Mouse (Mus musculus) forebrain, embryonic 11.5 days (tissue): ENCODE measurements around the gene Ceacam2. TPM values are rescaled to one million over a fixed set of nuclear protein-coding genes. Genes with fewer than 3 reads are reported as not detected.
"Not testable (repeated sequence)": the region's sequence is repeated elsewhere in the genome, so short reads cannot be mapped to it uniquely, and the experiment has no call there.

Experiments
- ATAC-seq: fragments of 200-750 bp; cut with Nextera tagmentation; replicated peaks from 2 replicates; pipeline ENCODE4 v1.8.0; 2017; ENCODE audit warnings: moderate TSS enrichment; ENCODE audit not compliant: low FRiP score
- DNase-seq: peaks from one replicate; pipeline ENCODE4 v3.0.0-alpha.2; 2017; ENCODE audit warnings: low spot score
- H3K27ac ChIP-seq: fragments of 300-500 bp; sonication (generic); 2 replicates; pipeline ENCODE4 v1.5.1; 2014; ENCODE audit warnings: low read depth, low read length
- H3K27me3 ChIP-seq: fragments of 300-500 bp; sonication (generic); 2 replicates; pipeline ENCODE4 v1.6.1; 2014; ENCODE audit warnings: mild to moderate bottlenecking, low read length, mixed read lengths; ENCODE audit not compliant: control insufficient read depth, insufficient read depth
- H3K36me3 ChIP-seq: fragments of 300-500 bp; sonication (generic); 2 replicates; pipeline ENCODE4 v1.6.1; 2014; ENCODE audit warnings: mild to moderate bottlenecking, low read length, moderate library complexity, mixed read lengths; ENCODE audit not compliant: control insufficient read depth, insufficient read depth
- H3K4me1 ChIP-seq: fragments of 300-500 bp; sonication (generic); replicated peaks from 2 replicates; pipeline ENCODE4 v1.6.1; 2014; ENCODE audit warnings: low read length, mixed read lengths; ENCODE audit not compliant: control insufficient read depth, insufficient read depth
- H3K4me2 ChIP-seq: fragments of 300-500 bp; sonication (generic); 2 replicates; pipeline ENCODE4 v1.6.1; 2014; ENCODE audit warnings: low read depth, mild to moderate bottlenecking, low read length, moderate library complexity, mixed read lengths; ENCODE audit not compliant: severe bottlenecking
- H3K4me3 ChIP-seq: fragments of 300-500 bp; sonication (generic); 2 replicates; pipeline ENCODE4 v1.5.1; 2014; ENCODE audit warnings: low read depth, low read length
- H3K9ac ChIP-seq: fragments of 300-500 bp; sonication (generic); 2 replicates; pipeline ENCODE4 v1.6.1; 2014; ENCODE audit warnings: low read length
- H3K9me3 ChIP-seq: fragments of 300-500 bp; sonication (generic); 2 replicates; pipeline ENCODE4 v1.6.1; 2016; ENCODE audit warnings: low read length, mixed read lengths; ENCODE audit not compliant: control insufficient read depth
- WGBS: fragments of 180-500 bp; shearing (Covaris S2); extraction: QIAGEN DNeasy Blood & Tissue Kit; methylation state at CpG from one replicate; pipeline ENCODE4 v1.1.7; 2014; 5-methylcytosine and 5-hydroxymethylcytosine counted together
- polyA plus RNA-seq: library from polyadenylated mRNA; unstranded; fragments of >200 nt; fragmentation: Nextera tagmentation; extraction: Ambion mirVana; gene quantifications from 2 replicates; pipeline ENCODE4 v1.2.1, GENCODE M21; 2014

Gene Ceacam2
- polyA plus RNA-seq, 1 experiment from 2014 or later = not detected

DNA sequence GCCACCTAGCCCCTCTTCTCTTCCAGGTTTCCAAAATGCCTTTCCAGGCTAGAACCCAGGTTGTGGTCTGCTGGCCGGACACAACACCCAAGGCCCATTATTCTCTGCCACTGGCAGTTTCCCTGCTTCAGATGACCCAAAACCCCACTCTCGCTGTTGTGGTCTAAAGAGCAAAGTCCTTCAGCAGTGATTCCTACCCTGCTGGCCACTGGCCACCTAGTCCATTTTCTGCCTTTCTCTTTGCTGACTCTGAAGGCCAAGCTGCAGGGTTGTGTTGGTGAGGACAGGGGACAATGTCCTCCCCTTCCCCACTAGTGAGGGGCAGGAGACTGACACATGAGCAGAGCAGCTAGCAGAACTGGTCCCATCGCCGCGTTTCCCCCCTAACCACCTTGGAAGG is 35.4 kb upstream of the Ceacam2 start:
- no peak overlapping the region for H3K4me2 ChIP-seq
- DNase-seq (no peak), ATAC-seq (no peak)
- H3K9ac ChIP-seq = no peak overlapping the region
- H3K27me3 ChIP-seq = no peaks in the 10 kb centered on the region
- no peaks in the 10 kb centered on the region for H3K36me3 ChIP-seq
- WGBS = 86% methylated on average over 5 of the region's 5 CpGs
- H3K4me3 ChIP-seq = no peak overlapping the region
- H3K27ac ChIP-seq = no peak overlapping the region
- no peaks in the 10 kb centered on the region for H3K4me1 ChIP-seq
- H3K9me3 ChIP-seq = no peaks in the 10 kb centered on the region

DNA sequence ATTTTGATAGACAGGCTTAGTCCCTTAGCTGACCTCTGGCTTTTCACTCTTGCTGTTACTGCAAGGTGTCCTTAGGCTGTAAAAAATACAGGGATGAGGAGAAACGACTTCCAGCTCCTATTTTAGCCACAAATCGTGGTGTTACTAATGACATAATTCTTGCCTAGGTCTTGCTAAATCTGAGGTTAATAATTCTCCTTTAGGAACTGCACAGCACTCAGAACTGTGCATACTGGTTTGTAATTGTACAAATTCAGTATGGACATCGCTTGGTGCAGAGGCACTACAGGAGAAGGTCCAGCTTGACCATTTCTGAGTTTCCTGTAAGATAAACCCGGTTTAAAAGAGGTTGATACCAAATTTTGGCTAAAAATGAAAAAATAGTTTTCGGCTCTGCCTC is 34.1 kb upstream of the Ceacam2 start:
- H3K4me2 ChIP-seq, H3K9me3 ChIP-seq, H3K4me3 ChIP-seq, H3K27me3 ChIP-seq, ATAC-seq, H3K36me3 ChIP-seq, DNase-seq, H3K9ac ChIP-seq, H3K4me1 ChIP-seq, H3K27ac ChIP-seq: not testable (repeated sequence)
- WGBS = 77% methylated on average over 5 of the region's 5 CpGs

DNA sequence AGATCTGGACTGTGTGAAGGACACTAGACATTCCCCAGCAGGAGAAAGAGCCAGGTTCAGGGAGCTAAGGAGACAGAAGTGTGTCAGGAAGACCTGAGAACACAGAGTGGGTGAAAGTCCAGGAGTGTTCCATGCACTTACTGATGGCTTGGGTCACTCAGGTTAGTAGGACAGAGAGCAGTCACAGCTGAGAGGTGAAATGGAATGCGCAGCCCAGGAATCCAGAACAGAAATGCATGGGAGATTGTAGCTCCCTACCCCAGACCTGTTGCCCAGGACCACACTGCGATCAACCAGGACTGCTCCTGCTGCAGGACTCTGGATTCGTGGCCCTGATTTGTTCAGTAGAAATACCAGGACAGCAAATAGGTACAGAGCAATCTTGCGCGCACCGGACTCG is 29.1 kb upstream of the Ceacam2 start:
- 95% methylated on average over 7 of the region's 7 CpGs for WGBS

DNA sequence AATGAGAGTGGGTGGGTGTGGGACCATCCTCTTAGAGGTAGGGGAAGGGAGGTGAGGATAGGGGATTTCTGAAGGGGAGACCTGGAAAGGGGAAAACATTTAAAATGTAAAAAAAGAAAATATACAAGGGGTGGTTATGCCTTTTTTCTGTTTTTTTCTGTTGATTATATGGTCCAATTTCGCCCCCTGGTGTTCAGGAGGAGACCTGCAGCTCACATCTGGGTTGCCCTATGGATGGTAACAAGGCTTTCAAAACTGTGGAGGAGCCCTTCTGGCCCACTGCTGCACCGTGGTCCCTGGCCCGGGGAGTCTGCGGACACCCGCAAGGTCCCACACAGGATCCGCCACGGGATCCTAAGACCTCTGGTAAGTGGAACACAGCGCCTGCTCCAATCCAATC is 1.8 kb upstream of the Ceacam2 start:
- 77% methylated on average over 8 of the region's 8 CpGs for WGBS
- not testable (repeated sequence) for H3K27ac ChIP-seq, H3K36me3 ChIP-seq, H3K27me3 ChIP-seq, H3K4me1 ChIP-seq, ATAC-seq, H3K9me3 ChIP-seq, DNase-seq, H3K4me2 ChIP-seq, H3K9ac ChIP-seq, H3K4me3 ChIP-seq

More for the DNA sequence above, 29.1 kb upstream of the Ceacam2 start:
- H3K4me3 ChIP-seq = no peak overlapping the region
- H3K9ac ChIP-seq = no peak overlapping the region
- DNase-seq (no peak), ATAC-seq (no peak)
- H3K27ac ChIP-seq = no peak overlapping the region
- H3K9me3 ChIP-seq = no peaks in the 10 kb centered on the region; the same call in 1 of the 2 replicates
- no peaks in the 10 kb centered on the region for H3K27me3 ChIP-seq
- H3K4me1 ChIP-seq = no peaks in the 10 kb centered on the region
- H3K4me2 ChIP-seq = no peak overlapping the region
- no peaks in the 10 kb centered on the region for H3K36me3 ChIP-seq

DNA sequence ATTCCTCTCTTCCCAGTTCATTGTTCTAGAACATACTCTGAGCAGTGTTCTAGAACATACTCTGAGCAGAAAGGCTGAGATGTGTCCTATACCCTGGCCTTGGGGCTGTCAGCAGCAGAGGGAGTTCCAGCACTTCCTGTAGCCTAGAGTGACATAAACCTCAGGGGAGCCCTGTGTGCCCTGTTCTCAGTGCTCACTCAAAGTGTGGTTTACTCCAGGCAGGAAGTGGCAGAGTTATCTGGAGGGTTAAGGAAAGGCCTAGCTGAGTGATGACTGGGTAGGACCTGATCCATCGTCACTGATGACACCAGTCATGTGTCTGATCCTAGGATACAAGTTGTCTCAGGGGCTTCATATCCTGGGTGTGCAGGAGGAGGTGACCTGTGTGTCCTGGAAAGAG is 297 bp upstream of the Ceacam2 start:
- not testable (repeated sequence) for H3K27ac ChIP-seq, H3K9ac ChIP-seq, DNase-seq, H3K36me3 ChIP-seq, H3K27me3 ChIP-seq, ATAC-seq, H3K4me2 ChIP-seq, H3K4me1 ChIP-seq, H3K4me3 ChIP-seq, H3K9me3 ChIP-seq
- WGBS = no CpG with 5 or more reads among the region's 1 CpGs

DNA sequence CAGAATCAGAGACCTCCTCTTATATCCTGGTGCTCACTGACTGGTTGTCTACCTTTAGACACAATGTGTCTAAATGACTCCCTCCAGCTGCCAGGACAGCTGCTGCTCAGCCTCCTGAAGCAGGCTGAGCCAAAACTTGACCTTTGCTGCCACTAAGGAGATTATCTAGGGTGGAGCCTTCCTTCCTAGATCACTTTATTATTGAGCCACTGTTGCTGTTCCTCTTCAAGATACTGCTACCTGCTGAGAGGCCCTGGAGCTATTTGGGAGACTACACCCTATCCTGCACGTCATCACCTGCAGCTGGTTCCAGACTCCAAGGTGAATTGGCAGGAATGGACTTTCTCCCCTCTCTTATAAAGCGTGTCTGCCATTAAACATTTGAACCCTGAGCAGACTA is 8.8 kb downstream of the Ceacam2 start:
- no peak overlapping the region for H3K4me2 ChIP-seq
- ATAC-seq = no peak
- no peaks in the 10 kb centered on the region for H3K9me3 ChIP-seq
- H3K36me3 ChIP-seq = no peaks in the 10 kb centered on the region
- H3K4me1 ChIP-seq = no peaks in the 10 kb centered on the region
- H3K9ac ChIP-seq = no peak overlapping the region
- DNase-seq = no peak
- no peaks in the 10 kb centered on the region for H3K27me3 ChIP-seq
- no peak overlapping the region for H3K27ac ChIP-seq
- WGBS = 73% methylated on average over 2 of the region's 2 CpGs
- H3K4me3 ChIP-seq = no peak overlapping the region

DNA sequence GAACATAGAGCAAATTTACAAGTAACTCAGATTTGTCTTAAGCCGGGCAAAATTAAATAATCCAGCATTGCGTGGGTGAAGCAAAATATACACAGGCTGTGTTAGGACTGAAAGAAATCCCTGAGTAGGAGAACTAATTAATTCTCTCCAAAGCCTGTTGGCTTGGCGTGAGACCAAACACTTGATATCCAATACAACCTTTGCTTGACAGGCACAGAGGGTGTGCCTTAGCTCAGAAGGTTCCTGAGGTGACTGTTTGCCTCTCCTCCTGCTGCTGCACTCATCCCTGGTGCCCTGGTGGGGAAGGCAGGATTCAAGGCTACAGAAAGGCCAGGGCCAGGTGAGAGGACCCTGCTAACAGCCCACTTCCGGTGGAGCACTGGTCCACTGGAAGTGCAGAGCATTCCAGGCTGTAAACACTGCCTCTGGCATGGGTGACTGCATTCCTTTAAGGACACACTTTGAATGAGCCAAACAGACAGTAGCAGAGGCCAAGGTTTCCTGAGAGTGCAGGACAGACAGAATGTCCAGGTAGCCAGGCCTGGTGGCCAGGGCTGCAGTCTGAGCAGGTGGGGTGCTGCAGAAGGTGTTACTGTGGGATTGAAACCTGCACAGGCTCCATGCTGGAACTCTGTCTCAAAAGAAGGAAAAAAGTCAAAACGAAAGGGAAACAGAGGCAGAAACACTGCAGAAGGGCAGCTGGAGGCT is 23.4 kb downstream of the Ceacam2 start:
- H3K9ac ChIP-seq, H3K4me1 ChIP-seq, H3K9me3 ChIP-seq, ATAC-seq, H3K36me3 ChIP-seq, DNase-seq, H3K27ac ChIP-seq, H3K4me3 ChIP-seq, H3K4me2 ChIP-seq, H3K27me3 ChIP-seq: not testable (repeated sequence)
- 73% methylated on average over 2 of the region's 5 CpGs for WGBS

DNA sequence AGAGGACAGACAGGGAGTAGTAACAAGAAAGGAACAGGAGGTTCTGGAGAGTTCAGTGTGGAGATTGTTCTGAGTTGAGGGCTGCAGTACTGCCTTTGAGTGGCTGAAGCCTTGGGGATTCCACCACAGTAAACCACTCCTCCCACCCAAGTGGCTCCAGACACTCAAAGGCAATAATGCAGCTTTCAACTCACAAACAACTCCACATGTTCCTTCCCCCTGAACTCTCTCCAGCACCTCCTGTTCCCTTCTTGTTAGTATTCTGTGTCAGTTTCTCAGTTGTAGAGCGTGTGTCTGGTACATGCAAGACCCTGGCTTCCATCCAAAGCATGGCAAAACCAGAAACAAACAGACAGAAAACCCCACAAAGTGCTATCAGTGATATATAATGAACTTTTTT is 24.0 kb downstream of the Ceacam2 start:
- H3K27ac ChIP-seq, H3K9ac ChIP-seq, H3K4me3 ChIP-seq, H3K36me3 ChIP-seq, H3K9me3 ChIP-seq, ATAC-seq, DNase-seq, H3K4me1 ChIP-seq, H3K27me3 ChIP-seq, H3K4me2 ChIP-seq: not testable (repeated sequence)
- 82% methylated on average over 1 of the region's 1 CpGs for WGBS

DNA sequence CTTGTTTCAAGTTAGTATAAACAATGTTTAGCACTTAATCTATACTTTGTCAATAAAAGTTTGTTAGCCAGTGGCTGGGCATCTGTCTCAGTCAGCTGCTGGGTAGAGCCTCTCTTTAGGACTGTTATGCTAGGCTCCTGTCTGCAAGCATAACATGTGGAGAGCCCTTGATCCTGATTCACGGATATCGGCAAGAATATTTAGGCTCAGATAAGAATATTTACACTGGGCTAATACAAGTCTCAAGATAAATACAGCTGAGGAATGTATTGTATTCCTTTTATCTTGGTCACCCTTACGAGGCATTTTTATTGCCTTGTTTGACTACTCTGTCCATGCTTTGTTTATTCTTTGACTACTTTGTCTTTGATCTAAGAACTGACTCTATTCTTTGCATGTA is 29.7 kb downstream of the Ceacam2 start:
- ATAC-seq = no peak
- Histone ChIP-seq H3K27me3 (no peaks in the 10 kb centered on the region), H3K9ac (no peak overlapping the region)

More for the DNA sequence above, 29.7 kb downstream of the Ceacam2 start:
- Histone ChIP-seq H3K4me1 (no peaks in the 10 kb centered on the region), H3K4me2 (no peak overlapping the region), H3K36me3 (no peaks in the 10 kb centered on the region), H3K9me3 (no peaks in the 10 kb centered on the region), H3K27ac (no peak overlapping the region), H3K4me3 (no peak overlapping the region)
- no peak for DNase-seq
- 84% methylated on average over 3 of the region's 3 CpGs for WGBS
